Mouse (Mus musculus): Measurements from ENCODE around the gene Spry2. TPM values are rescaled to one million over a fixed set of nuclear protein-coding genes. Genes with fewer than 3 reads are reported as not detected.

Gene Spry2
- polyA plus RNA-seq, 1 experiment: 32.0 TPM

GRCm38 (mm10) chr14:105920395-105921216 is 24.0 kb upstream of the Spry2 start:
- TF ChIP-seq POLR2A (IDR thresholded peaks at IDR 0.05; ENCODE audit: insufficient read length, low read depth) (no peak), MYOD1 (IDR thresholded peaks at IDR 0.05; ENCODE audit: control insufficient read depth in 1 of 3, insufficient read length in 2 of 3, low read depth in 2 of 3) (no peak), MYOG (IDR thresholded peaks at IDR 0.05; ENCODE audit: control insufficient read depth in 1 of 3, insufficient read depth in 1 of 3, insufficient read length in 2 of 3, low read depth in 2 of 3) (no peak), CEBPB (IDR thresholded peaks at IDR 0.05; ENCODE audit: insufficient read depth, poor library complexity, severe bottlenecking) (no peak), POLR2AphosphoS2 (IDR thresholded peaks at IDR 0.05; ENCODE audit: insufficient read length, low read depth) (no peak), REST (IDR thresholded peaks at IDR 0.05; ENCODE audit: insufficient read depth, insufficient read length) (no peak), TCF12 (IDR thresholded peaks at IDR 0.05; ENCODE audit: insufficient read depth, poor library complexity, severe bottlenecking) (no peak), MAX (IDR thresholded peaks at IDR 0.05; ENCODE audit: low read depth) (no peak), TCF3 (IDR thresholded peaks at IDR 0.05; ENCODE audit: insufficient read length, low read depth) (no peak), SRF (IDR thresholded peaks at IDR 0.05; ENCODE audit: control insufficient read depth, insufficient read length, low read depth) (no peak), E2F4 (IDR thresholded peaks at IDR 0.05; ENCODE audit: insufficient read depth) (no peak)
- Histone ChIP-seq H3K36me3 (ENCODE audit: control insufficient read depth, insufficient read depth) (no peaks in the 10 kb centered on the region), H3K27me3 (ENCODE audit: control insufficient read depth, insufficient read depth, insufficient read length) (no peaks in the 10 kb centered on the region), H3K4me2 (ENCODE audit: low read depth) (no peak overlapping the region), H3ac (ENCODE audit: control insufficient read depth, insufficient read length) (no peak overlapping the region), H3K4me3 (no peak overlapping the region), H3K79me2 (ENCODE audit: control insufficient read depth, insufficient read depth) (no peaks in the 10 kb centered on the region)

GRCm38 (mm10) chr14:105907216-105907615 is 10.6 kb upstream of the Spry2 start:
- H3K4me3 ChIP-seq: no peak overlapping the region
- no peaks in the 10 kb centered on the region for H3K36me3 ChIP-seq (ENCODE audit: control insufficient read depth, insufficient read depth)
- no peaks in the 10 kb centered on the region for H3K27me3 ChIP-seq (ENCODE audit: control insufficient read depth, insufficient read depth, insufficient read length)
- no peak overlapping the region for H3ac ChIP-seq (ENCODE audit: control insufficient read depth, insufficient read length)
- TF ChIP-seq CEBPB (IDR thresholded peaks at IDR 0.05; ENCODE audit: insufficient read depth, poor library complexity, severe bottlenecking) (no peak), MYOD1 (IDR thresholded peaks at IDR 0.05; ENCODE audit: control insufficient read depth in 1 of 3, insufficient read length in 2 of 3, low read depth in 2 of 3) (no peak), MAX (IDR thresholded peaks at IDR 0.05; ENCODE audit: low read depth) (no peak), USF1 (IDR thresholded peaks at IDR 0.05; ENCODE audit: low read depth) (no peak), REST (IDR thresholded peaks at IDR 0.05; ENCODE audit: insufficient read depth, insufficient read length) (no peak), TCF3 (IDR thresholded peaks at IDR 0.05; ENCODE audit: insufficient read length, low read depth) (no peak)
- H3K4me2 ChIP-seq (ENCODE audit: low read depth): no peak overlapping the region
- no peaks in the 10 kb centered on the region for H3K79me2 ChIP-seq (ENCODE audit: control insufficient read depth, insufficient read depth)

DNA sequence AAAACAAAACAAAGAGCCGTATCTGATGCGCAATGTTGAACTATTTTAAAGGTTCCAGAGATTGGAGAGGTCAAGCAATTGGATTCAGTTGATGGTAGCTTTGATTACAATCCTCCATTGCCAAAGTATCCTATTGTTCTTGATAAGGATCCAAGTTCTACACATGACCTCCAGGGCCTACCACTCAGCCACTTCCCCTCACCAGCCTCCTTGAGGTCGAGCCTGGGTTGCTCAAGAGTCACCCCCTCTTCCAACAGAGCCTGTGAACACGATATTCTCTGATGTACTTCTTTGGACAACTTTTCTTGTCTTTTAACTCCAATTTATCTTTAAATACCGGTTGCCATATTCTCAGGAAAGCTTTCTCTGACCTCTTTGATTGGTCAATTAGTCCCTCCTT is 9.3 kb upstream of the Spry2 start:
- no peaks in the 10 kb centered on the region for H3K79me2 ChIP-seq (ENCODE audit: control insufficient read depth, insufficient read depth)
- H3K4me2 ChIP-seq (ENCODE audit: low read depth): no peak overlapping the region
- no peaks in the 10 kb centered on the region for H3K27me3 ChIP-seq (ENCODE audit: control insufficient read depth, insufficient read depth, insufficient read length)
- H3K36me3 ChIP-seq (ENCODE audit: control insufficient read depth, insufficient read depth): no peaks in the 10 kb centered on the region
- TF ChIP-seq SRF (IDR thresholded peaks at IDR 0.05; ENCODE audit: control insufficient read depth, insufficient read length, low read depth): no peak
- no peak for TF ChIP-seq MYOD1 (IDR thresholded peaks at IDR 0.05; ENCODE audit: control insufficient read depth in 1 of 3, insufficient read length in 2 of 3, low read depth in 2 of 3)
- no peak for TF ChIP-seq USF1 (IDR thresholded peaks at IDR 0.05; ENCODE audit: low read depth)
- TF ChIP-seq TCF12 (IDR thresholded peaks at IDR 0.05; ENCODE audit: insufficient read depth, poor library complexity, severe bottlenecking): no peak
- no peak for TF ChIP-seq TCF3 (IDR thresholded peaks at IDR 0.05; ENCODE audit: insufficient read length, low read depth)
- TF ChIP-seq POLR2A (IDR thresholded peaks at IDR 0.05; ENCODE audit: insufficient read length, low read depth): no peak
- TF ChIP-seq REST (IDR thresholded peaks at IDR 0.05; ENCODE audit: insufficient read depth, insufficient read length): no peak
- no peak for TF ChIP-seq CEBPB (IDR thresholded peaks at IDR 0.05; ENCODE audit: insufficient read depth, poor library complexity, severe bottlenecking)
- no peak for TF ChIP-seq MYOG (IDR thresholded peaks at IDR 0.05; ENCODE audit: control insufficient read depth in 1 of 3, insufficient read depth in 1 of 3, insufficient read length in 2 of 3, low read depth in 2 of 3)
- no peak for TF ChIP-seq POLR2AphosphoS2 (IDR thresholded peaks at IDR 0.05; ENCODE audit: insufficient read length, low read depth)
- no peak for TF ChIP-seq MAX (IDR thresholded peaks at IDR 0.05; ENCODE audit: low read depth)
- H3ac ChIP-seq (ENCODE audit: control insufficient read depth, insufficient read length): no peak overlapping the region
- no peak overlapping the region for H3K4me3 ChIP-seq

GRCm38 (mm10) chr14:105905509-105905908 is 8.9 kb upstream of the Spry2 start:
- H3K36me3 ChIP-seq (ENCODE audit: control insufficient read depth, insufficient read depth): no peaks in the 10 kb centered on the region
- H3ac ChIP-seq (ENCODE audit: control insufficient read depth, insufficient read length): no peak overlapping the region
- no peak for TF ChIP-seq SRF (IDR thresholded peaks at IDR 0.05; ENCODE audit: control insufficient read depth, insufficient read length, low read depth)
- TF ChIP-seq MYOD1 (IDR thresholded peaks at IDR 0.05; ENCODE audit: control insufficient read depth in 1 of 3, insufficient read length in 2 of 3, low read depth in 2 of 3): no peak
- no peak for TF ChIP-seq MAX (IDR thresholded peaks at IDR 0.05; ENCODE audit: low read depth)
- no peak for TF ChIP-seq MYOG (IDR thresholded peaks at IDR 0.05; ENCODE audit: control insufficient read depth in 1 of 3, insufficient read depth in 1 of 3, insufficient read length in 2 of 3, low read depth in 2 of 3)
- no peak for TF ChIP-seq TCF3 (IDR thresholded peaks at IDR 0.05; ENCODE audit: insufficient read length, low read depth)
- no peak for TF ChIP-seq REST (IDR thresholded peaks at IDR 0.05; ENCODE audit: insufficient read depth, insufficient read length)
- no peak for TF ChIP-seq POLR2AphosphoS2 (IDR thresholded peaks at IDR 0.05; ENCODE audit: insufficient read length, low read depth)
- TF ChIP-seq TCF12 (IDR thresholded peaks at IDR 0.05; ENCODE audit: insufficient read depth, poor library complexity, severe bottlenecking): no peak
- no peak for TF ChIP-seq USF1 (IDR thresholded peaks at IDR 0.05; ENCODE audit: low read depth)
- no peak for TF ChIP-seq E2F4 (IDR thresholded peaks at IDR 0.05; ENCODE audit: insufficient read depth)
- TF ChIP-seq POLR2A (IDR thresholded peaks at IDR 0.05; ENCODE audit: insufficient read length, low read depth): no peak
- no peak for TF ChIP-seq CEBPB (IDR thresholded peaks at IDR 0.05; ENCODE audit: insufficient read depth, poor library complexity, severe bottlenecking)
- H3K27me3 ChIP-seq (ENCODE audit: control insufficient read depth, insufficient read depth, insufficient read length): no peaks in the 10 kb centered on the region
- H3K4me2 ChIP-seq (ENCODE audit: low read depth): no peak overlapping the region
- no peak overlapping the region for H3K4me3 ChIP-seq
- H3K79me2 ChIP-seq (ENCODE audit: control insufficient read depth, insufficient read depth): no peaks in the 10 kb centered on the region

Data from myocyte (in vitro differentiated cells).